Mouse (Mus musculus) bone marrow, adult 2 months (tissue): ENCODE measurements around the gene Atp6v0a2. TPM values are rescaled to one million over a fixed set of nuclear protein-coding genes. Genes with fewer than 3 reads are reported as not detected.

Experiments
- H3K27ac ChIP-seq: fragments of 200-500 bp; 2 replicates; pipeline ENCODE4 v1.5.1; 2012; ENCODE audit warnings: low read depth, mild to moderate bottlenecking, control low read depth, inconsistent platforms, low read length; ENCODE audit not compliant: control insufficient read depth, poor library complexity, insufficient read depth
- H3K4me1 ChIP-seq: fragments of 200-500 bp; 2 replicates; pipeline ENCODE4 v1.6.1; 2011; ENCODE audit warnings: low read length; ENCODE audit not compliant: control insufficient read depth, insufficient read depth
- H3K4me3 ChIP-seq: fragments of 200-500 bp; replicated peaks from 2 replicates; pipeline ENCODE3; 2011; ENCODE audit warnings: mild to moderate bottlenecking, low read depth, low read length, control low read depth; ENCODE audit not compliant: control insufficient read depth
- CTCF ChIP-seq: fragments of 200-500 bp; IDR thresholded peaks from 2 replicates; pipeline ENCODE4 v1.5.1; 2011; ENCODE audit warnings: low read length, control low read depth; ENCODE audit not compliant: control insufficient read depth, insufficient read depth
- POLR2A ChIP-seq: fragments of 200-500 bp; IDR thresholded peaks from 2 replicates; pipeline ENCODE4 v1.6.1; 2011; ENCODE audit warnings: low read depth, mild to moderate bottlenecking, control low read depth, low read length, borderline replicate concordance; ENCODE audit not compliant: control insufficient read depth
- WGBS: fragments of 180-500 bp; shearing (Covaris S2); methylation state at CpG from one replicate; pipeline ENCODE4 v1.1.7; 2018; 5-methylcytosine and 5-hydroxymethylcytosine counted together
- polyA plus RNA-seq: library from polyadenylated mRNA; stranded (reverse); fragments of >200 nt; gene quantifications from 2 replicates; pipeline ENCODE4 v1.2.4, GENCODE M21; 2011; ENCODE audit warnings: low replicate concordance; ENCODE audit not compliant: missing spikeins, insufficient read depth, insufficient read length

Gene Atp6v0a2
- polyA plus RNA-seq, 1 experiment, result 23.4 TPM

- WGBS, result 90% methylated on average over 5 of the region's 5 CpGs
Measured at GRCm38 (mm10) chr5:124713741-124714140, 85.4 kb downstream of the Atp6v0a2 start.

GRCm38 (mm10) chr5:124715135-124715534, 86.8 kb downstream of the Atp6v0a2 start:
- Histone ChIP-seq H3K4me1 (no peaks in the 10 kb centered on the region), H3K27ac (no peak overlapping the region), H3K4me3 (no peak overlapping the region)
- no peak for TF ChIP-seq CTCF
- TF ChIP-seq POLR2A, result no peak
- 86% methylated on average over 8 of the region's 8 CpGs for WGBS

More at GRCm38 (mm10) chr5:124713741-124714140, 85.4 kb downstream of the Atp6v0a2 start:
- Histone ChIP-seq H3K4me3 (no peak overlapping the region), H3K4me1 (no peaks in the 10 kb centered on the region), H3K27ac (no peak overlapping the region)
- TF ChIP-seq CTCF (no peak), POLR2A (no peak)

GRCm38 (mm10) chr5:124717969-124718368, 89.6 kb downstream of the Atp6v0a2 start:
- Histone ChIP-seq H3K27ac (no peak overlapping the region), H3K4me1 (no peaks in the 10 kb centered on the region), H3K4me3 (no peak overlapping the region)
- 94% methylated on average over 11 of the region's 11 CpGs for WGBS
- TF ChIP-seq POLR2A, result no peak
- TF ChIP-seq CTCF, result no peak

- Histone ChIP-seq H3K27ac (no peak overlapping the region), H3K4me1 (no peaks in the 10 kb centered on the region), H3K4me3 (no peak overlapping the region)
- TF ChIP-seq POLR2A, result no peak
- no peak for TF ChIP-seq CTCF
- 85% methylated on average over 7 of the region's 7 CpGs for WGBS
Measured at GRCm38 (mm10) chr5:124718396-124718795, 90.0 kb downstream of the Atp6v0a2 start.

- Histone ChIP-seq H3K27ac (no peak overlapping the region), H3K4me3 (no peak overlapping the region), H3K4me1 (no peaks in the 10 kb centered on the region)
- TF ChIP-seq CTCF (no peak), POLR2A (no peak)
- WGBS, result 90% methylated on average over 6 of the region's 6 CpGs
Measured at GRCm38 (mm10) chr5:124723125-124723524, 94.7 kb downstream of the Atp6v0a2 start.

GRCm38 (mm10) chr5:124724997-124725396, 96.6 kb downstream of the Atp6v0a2 start, which contains the start of gene Dnah10:
Gene Dnah10 (plus strand): TSS chr5:124725085.
- Histone ChIP-seq H3K4me1 (no peaks in the 10 kb centered on the region; the same call in 1 of the 2 replicates), H3K27ac (no peak within 1 kb of the TSS), H3K4me3 (no peak within 1 kb of the TSS)
- TF ChIP-seq CTCF, result no peak
- TF ChIP-seq POLR2A, result no peak
- 22% methylated on average over 29 of the region's 29 CpGs for WGBS

- H3K4me1 ChIP-seq, result no peaks in the 10 kb centered on the region; the same call in 1 of the 2 replicates
- no peak overlapping the region for H3K27ac ChIP-seq
- WGBS, result 8% methylated on average over 21 of the region's 21 CpGs
- no peak for TF ChIP-seq CTCF
- TF ChIP-seq POLR2A, result no peak
- H3K4me3 ChIP-seq, result no peak overlapping the region
Measured at GRCm38 (mm10) chr5:124729662-124730206, 101.4 kb downstream of the Atp6v0a2 start.

- Histone ChIP-seq H3K4me1 (no peaks in the 10 kb centered on the region; the same call in 1 of the 2 replicates), H3K27ac (no peak overlapping the region), H3K4me3 (no peak overlapping the region)
- TF ChIP-seq CTCF, result no peak
- no peak for TF ChIP-seq POLR2A
- 85% methylated on average over 12 of the region's 12 CpGs for WGBS
Measured at GRCm38 (mm10) chr5:124733961-124734360, 105.6 kb downstream of the Atp6v0a2 start.

GRCm38 (mm10) chr5:124741898-124742599, 113.7 kb downstream of the Atp6v0a2 start:
- H3K4me1 ChIP-seq, result no peaks in the 10 kb centered on the region

More at GRCm38 (mm10) chr5:124741898-124742599, 113.7 kb downstream of the Atp6v0a2 start:
- Histone ChIP-seq H3K4me3 (no peak overlapping the region), H3K27ac (no peak overlapping the region)
- peak; percentile 23; the same call in 1 of the 2 replicates for TF ChIP-seq CTCF
- no peak for TF ChIP-seq POLR2A
- WGBS, result 93% methylated on average over 21 of the region's 21 CpGs
